Mouse (Mus musculus) G1E (cell line): Measurements from ENCODE around the gene Rpl35.

Experiments used
- CTCF ChIP-seq: IDR thresholded peaks from 2 replicates; pipeline ENCODE4 v1.5.1; 2012; ENCODE audit warnings: low read depth, low read length, inconsistent platforms, mixed read lengths
- GATA1 ChIP-seq: IDR thresholded peaks from 2 replicates; pipeline ENCODE4 v1.6.1; 2012; ENCODE audit warnings: borderline replicate concordance, low read length, inconsistent platforms, mixed read lengths
- GATA2 ChIP-seq: IDR thresholded peaks from 2 replicates; pipeline ENCODE4 v1.6.1; 2012; ENCODE audit warnings: low read depth, low read length, inconsistent platforms, borderline replicate concordance
- POLR2AphosphoS5 ChIP-seq: IDR thresholded peaks from 2 replicates; pipeline ENCODE4 v1.6.1; 2012; ENCODE audit warnings: low read depth, low read length, inconsistent platforms; ENCODE audit not compliant: insufficient replicate concordance
- TAL1 ChIP-seq: conservative IDR thresholded peaks from 2 replicates; pipeline ENCODE4 v1.6.1; 2012; ENCODE audit warnings: low read depth, low read length, inconsistent platforms, mixed read lengths

GRCm38 (mm10) chr2:38969650-38970049 lies 35.8 kb downstream of the Rpl35 start:
- TF ChIP-seq CTCF (no peak), TAL1 (no peak), GATA1 (no peak), GATA2 (no peak), POLR2AphosphoS5 (no peak)
